Mouse (Mus musculus) midbrain, embryonic 12.5 days (tissue): ENCODE measurements around the gene Rxfp2. TPM values are rescaled to one million over a fixed set of nuclear protein-coding genes. Genes with fewer than 3 reads are reported as not detected.

ENCODE experiments used
- polyA plus RNA-seq: library from polyadenylated mRNA; unstranded; fragments of >200 nt; fragmentation: Nextera tagmentation; extraction: Ambion mirVana; gene quantifications from 2 replicates; pipeline ENCODE4 v1.2.1, GENCODE M21; 2016

Rxfp2 gene
- polyA plus RNA-seq, 1 experiment from 2014 or later: 0.75 TPM

Other genes starting within 250 kb of the Rxfp2 start
- gene Fry, start 100.0 kb downstream of the Rxfp2 start, polyA plus RNA-seq: 18.2 and 19.3 TPM in 2 replicates